Mouse (Mus musculus) liver, embryonic 14.5 days (tissue): ENCODE results near the gene Tmem178.

Source experiments
- CTCF ChIP-seq: IDR thresholded peaks from 2 replicates; pipeline ENCODE4 v1.5.1; 2016; ENCODE audit warnings: antibody characterized with exemption, low read depth, control low read depth
- EP300 ChIP-seq: IDR thresholded peaks from 2 replicates; pipeline ENCODE4 v1.6.1; 2016; ENCODE audit warnings: antibody characterized with exemption, low read depth

- TF ChIP-seq CTCF (no peak), EP300 (no peak)
These were observed 44.8 kb upstream of the Tmem178 start for GRCm38 (mm10) chr17:80899513-80900199.
